Mouse (Mus musculus): ENCODE measurements around the gene Slc22a29.

DNA sequence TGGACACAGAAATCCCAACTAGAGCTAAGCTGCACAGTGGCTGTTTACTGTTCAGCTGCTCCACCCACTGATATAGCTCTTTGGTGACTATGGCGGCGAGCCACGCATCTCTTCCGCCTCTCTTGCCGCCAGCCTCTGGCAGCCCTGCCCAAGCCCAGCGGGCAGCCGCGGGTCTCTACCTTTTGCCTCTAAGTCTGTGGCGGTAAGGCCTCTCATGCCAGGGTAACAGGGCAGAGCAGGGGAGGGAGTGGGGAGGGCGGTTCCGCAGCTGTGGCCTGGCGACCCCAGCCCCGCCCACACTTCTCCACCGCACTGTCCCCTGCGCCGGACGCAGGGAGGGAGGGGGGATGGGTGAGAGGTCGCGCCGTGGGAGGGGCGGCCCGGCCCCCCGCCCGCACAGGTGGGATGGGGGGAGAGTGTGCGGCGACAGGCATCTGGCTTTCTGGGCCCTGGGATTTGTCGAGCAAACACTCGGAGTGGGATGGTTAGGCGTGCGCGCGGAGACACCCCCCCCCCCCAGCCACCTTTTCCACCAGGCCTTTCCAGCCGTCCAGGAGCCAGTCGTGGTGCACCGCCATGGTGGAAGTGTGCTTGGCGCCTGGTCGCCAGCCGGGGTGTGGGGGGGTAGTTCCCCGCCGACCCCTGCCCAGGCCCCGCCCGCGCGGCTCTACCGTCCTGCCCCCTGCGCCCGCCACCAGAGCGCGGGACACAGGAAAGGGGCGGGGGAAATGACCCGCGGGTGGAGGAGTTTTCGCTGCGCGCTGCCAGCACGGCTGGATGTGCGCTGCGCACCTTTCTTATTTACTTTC, 33.4 kb upstream of the Slc22a29 start:
- TF ChIP-seq HCFC1 (IDR thresholded peaks at IDR 0.05; ENCODE audit: borderline replicate concordance, insufficient read depth, low read length) = no peak
- TF ChIP-seq ZC3H11A (IDR thresholded peaks at IDR 0.05; ENCODE audit: borderline replicate concordance, low read depth, low read length) = no peak

All from ES-E14 (cell line).